Mouse (Mus musculus) embryo, embryonic 11.5 days (tissue): ENCODE measurements around the gene Olfr420.

Experiments
- DNase-seq: peaks from one replicate; pipeline ENCODE4 v3.0.0-alpha.2; 2012; ENCODE audit warnings: low read depth, low spot score

Gene Olfr420

GRCm38 (mm10) chr1:174155333-174155732, at the start of gene Olfr420:
Gene Olfr420, plus strand, starts transcription at chr1:174155633.
- no peak for DNase-seq

GRCm38 (mm10) chr1:174121062-174121461, 34.4 kb upstream of the Olfr420 start, which contains the start of gene Olfr231:
Gene Olfr231, minus strand, starts transcription at chr1:174121162.
- DNase-seq, result no peak

GRCm38 (mm10) chr1:174131217-174131616, 24.2 kb upstream of the Olfr420 start, which contains the start of gene Olfr424:
Gene Olfr424, plus strand, starts transcription at chr1:174131517.
- DNase-seq, result no peak

- no peak for DNase-seq
These were observed 23.4 kb upstream of the Olfr420 start for GRCm38 (mm10) chr1:174131999-174132398.

- DNase-seq, result no peak
These were observed 14.0 kb upstream of the Olfr420 start for GRCm38 (mm10) chr1:174141384-174141783.

- no peak for DNase-seq
These were observed 8.7 kb upstream of the Olfr420 start for GRCm38 (mm10) chr1:174146696-174147095.

GRCm38 (mm10) chr1:174149289-174149688, 6.1 kb upstream of the Olfr420 start:
- DNase-seq, result no peak

GRCm38 (mm10) chr1:174157622-174158021, 2.2 kb downstream of the Olfr420 start:
- DNase-seq, result no peak

- no peak for DNase-seq
These were observed 3.1 kb downstream of the Olfr420 start for GRCm38 (mm10) chr1:174158512-174158911.

- no peak for DNase-seq
These were observed 3.7 kb downstream of the Olfr420 start for GRCm38 (mm10) chr1:174159095-174159494.

GRCm38 (mm10) chr1:174169024-174169423, 13.6 kb downstream of the Olfr420 start:
- DNase-seq, result no peak

GRCm38 (mm10) chr1:174170706-174171501, 15.5 kb downstream of the Olfr420 start:
- no peak for DNase-seq

GRCm38 (mm10) chr1:174171537-174171936, 16.1 kb downstream of the Olfr420 start:
- DNase-seq, result no peak

- DNase-seq, result no peak
These were observed 17.2 kb downstream of the Olfr420 start, which contains the start of gene Spta1 for GRCm38 (mm10) chr1:174172605-174173004. Gene Spta1, plus strand, starts transcription at chr1:174172776.

GRCm38 (mm10) chr1:174204699-174205098, 49.3 kb downstream of the Olfr420 start:
- no peak for DNase-seq
